Mouse (Mus musculus) cerebellum, adult 2 months (tissue): ENCODE measurements around the gene Lmod2.

Source experiments
- CTCF ChIP-seq: fragments of 200-500 bp; IDR thresholded peaks from 2 replicates; pipeline ENCODE4 v1.5.1; 2011; ENCODE audit warnings: low read depth, mild to moderate bottlenecking, control low read depth, low read length, moderate library complexity, borderline replicate concordance; ENCODE audit not compliant: insufficient read depth
- POLR2A ChIP-seq: fragments of 200-500 bp; IDR thresholded peaks from 2 replicates; pipeline ENCODE4 v1.6.1; 2011; ENCODE audit warnings: low read length, control low read depth, borderline replicate concordance; ENCODE audit not compliant: insufficient read depth

DNA sequence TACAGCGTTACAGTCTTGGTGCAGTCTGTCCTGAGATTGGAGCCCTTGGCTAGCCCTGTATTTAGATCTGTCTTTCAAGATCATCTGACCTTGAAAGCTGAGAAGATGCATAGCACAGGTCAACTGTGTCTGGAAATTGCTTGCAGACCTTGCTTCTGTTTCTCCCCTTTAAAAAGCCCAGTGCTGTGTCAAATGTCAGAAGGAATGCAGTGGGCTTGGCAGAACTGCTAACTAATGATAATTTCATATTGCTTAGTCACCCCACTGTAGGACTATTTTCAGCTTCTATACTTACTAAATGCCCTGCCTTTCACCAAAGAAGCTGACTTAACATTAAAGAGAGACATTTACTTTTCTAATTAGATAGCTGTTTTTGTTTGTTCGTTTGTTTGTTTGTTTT lies 42.1 kb upstream of the Lmod2 start:
- no peak for TF ChIP-seq POLR2A
- TF ChIP-seq CTCF = no peak
